Mouse (Mus musculus): ENCODE measurements around the gene Lrp1. TPM values are rescaled to one million over a fixed set of nuclear protein-coding genes. Genes with fewer than 3 reads are reported as not detected.
"Not testable (repeated sequence)": the region's sequence is repeated elsewhere in the genome, so short reads cannot be mapped to it uniquely, and the experiment has no call there.

The Lrp1 gene
- polyA plus RNA-seq, 1 experiment from 2014 or later, result 55.5 TPM

DNA sequence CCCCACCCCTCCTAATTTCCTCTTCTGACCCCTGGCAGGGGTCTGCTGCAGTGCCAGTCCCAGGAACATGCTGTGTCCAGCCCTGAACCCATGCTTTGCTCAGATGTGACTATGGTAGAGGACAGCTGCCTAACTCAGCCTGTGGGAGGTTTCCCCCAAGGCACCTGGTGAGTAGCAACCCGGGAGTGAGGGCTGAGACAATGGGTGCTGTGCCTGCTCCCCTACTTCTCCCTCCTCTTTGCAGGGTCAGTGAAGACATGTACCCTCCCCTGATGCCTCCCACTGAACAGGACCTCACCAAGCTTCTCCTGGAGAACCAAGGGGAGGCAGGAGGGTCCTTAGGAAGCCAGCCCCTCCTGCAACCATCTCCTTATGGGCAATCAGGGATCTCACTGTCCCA, 38.6 kb upstream of the Lrp1 start:
- Histone ChIP-seq H3K4me3 (ENCODE audit: low read depth, low read length) (no peak overlapping the region), H3K27ac (replicated peaks; ENCODE audit: low read depth, low read length) (no peak overlapping the region), H3K27me3 (ENCODE audit: control insufficient read depth, insufficient read depth, low read length) (peaks cover 2% of the 10 kb centered on the region; the same call in 1 of the 2 replicates), H3K4me1 (ENCODE audit: control insufficient read depth, insufficient read depth, low read length) (peaks cover 23% of the 10 kb centered on the region), H3K4me2 (ENCODE audit: low read depth, low read length) (no peak overlapping the region), H3K9me3 (replicated peaks; ENCODE audit: control insufficient read depth, low read length) (no peaks in the 10 kb centered on the region), H3K36me3 (replicated peaks; ENCODE audit: control insufficient read depth, insufficient read depth, low read depth, low read length) (peaks cover 2% of the 10 kb centered on the region), H3K9ac (replicated peaks; ENCODE audit: low read length) (no peak overlapping the region)
- no peak for DNase-seq (ENCODE audit: low spot score)
- WGBS, result 58% methylated on average over 1 of the region's 1 CpGs
- no peak for ATAC-seq (replicated peaks; ENCODE audit: insufficient number of reproducible peaks, low FRiP score, low TSS enrichment, low read depth)

DNA sequence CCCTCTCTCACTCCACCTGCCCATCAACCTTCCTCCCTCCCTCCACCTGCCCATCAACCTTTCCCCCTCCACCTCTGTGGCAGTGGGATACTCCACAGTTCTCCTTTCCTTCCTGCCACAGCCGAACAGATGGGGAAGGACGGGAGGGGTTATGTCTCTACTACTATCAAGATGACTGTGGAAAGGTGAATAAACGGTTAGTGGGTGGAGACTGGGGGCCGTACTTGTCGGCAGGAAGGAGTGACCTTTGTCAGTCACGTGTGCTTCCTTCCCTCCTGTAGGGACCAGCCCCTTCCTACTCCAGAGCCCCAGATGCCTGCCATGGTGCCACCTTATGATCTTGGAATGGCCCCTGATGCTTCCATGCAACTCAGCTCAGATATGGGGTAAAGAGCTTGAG, 37.1 kb upstream of the Lrp1 start:
- ATAC-seq (replicated peaks; ENCODE audit: insufficient number of reproducible peaks, low FRiP score, low TSS enrichment, low read depth) (no peak), DNase-seq (ENCODE audit: low spot score) (no peak)
- no peak overlapping the region for H3K27ac ChIP-seq (replicated peaks; ENCODE audit: low read depth, low read length)
- 21% methylated on average over 6 of the region's 6 CpGs for WGBS
- H3K9me3 ChIP-seq (replicated peaks; ENCODE audit: control insufficient read depth, low read length), result no peaks in the 10 kb centered on the region
- H3K9ac ChIP-seq (replicated peaks; ENCODE audit: low read length), result peak overlapping the region; percentile 25; the same call in 1 of the 2 replicates
- no peaks in the 10 kb centered on the region for H3K27me3 ChIP-seq (ENCODE audit: control insufficient read depth, insufficient read depth, low read length)
- H3K36me3 ChIP-seq (replicated peaks; ENCODE audit: control insufficient read depth, insufficient read depth, low read depth, low read length), result no peaks in the 10 kb centered on the region; the same call in 1 of the 2 replicates
- H3K4me1 ChIP-seq (ENCODE audit: control insufficient read depth, insufficient read depth, low read length), result peaks cover 12% of the 10 kb centered on the region
- no peak overlapping the region for H3K4me3 ChIP-seq (ENCODE audit: low read depth, low read length)
- H3K4me2 ChIP-seq (ENCODE audit: low read depth, low read length), result no peak overlapping the region

DNA sequence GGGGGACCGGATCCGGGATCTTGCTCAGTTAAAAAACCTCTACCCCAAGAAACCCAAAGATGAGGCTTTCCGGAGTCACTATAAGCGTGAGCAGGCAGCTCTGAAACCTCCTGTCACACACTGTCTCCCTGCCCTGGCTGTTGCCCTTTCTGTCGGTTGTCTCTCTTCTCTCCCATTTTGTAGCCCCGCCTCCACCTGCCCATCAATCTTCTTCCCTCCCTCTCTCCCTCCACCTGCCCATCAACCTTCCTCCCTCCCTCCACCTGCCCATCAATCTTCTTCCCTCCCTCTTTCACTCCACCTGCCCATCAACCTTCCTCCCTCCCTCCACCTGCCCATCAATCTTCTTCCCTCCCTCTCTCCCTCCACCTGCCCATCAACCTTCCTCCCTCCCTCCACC, 36.7 kb upstream of the Lrp1 start:
- not testable (repeated sequence) for H3K27me3 ChIP-seq (ENCODE audit: control insufficient read depth, insufficient read depth, low read length); H3K4me1 ChIP-seq (ENCODE audit: control insufficient read depth, insufficient read depth, low read length); H3K36me3 ChIP-seq (replicated peaks; ENCODE audit: control insufficient read depth, insufficient read depth, low read depth, low read length); ATAC-seq (replicated peaks; ENCODE audit: insufficient number of reproducible peaks, low FRiP score, low TSS enrichment, low read depth); H3K4me3 ChIP-seq (ENCODE audit: low read depth, low read length); H3K27ac ChIP-seq (replicated peaks; ENCODE audit: low read depth, low read length); H3K9ac ChIP-seq (replicated peaks; ENCODE audit: low read length); H3K4me2 ChIP-seq (ENCODE audit: low read depth, low read length); H3K9me3 ChIP-seq (replicated peaks; ENCODE audit: control insufficient read depth, low read length); DNase-seq (ENCODE audit: low spot score)
- whole genome bisulfite sequencing, result 52% methylated on average over 6 of the region's 6 CpGs

DNA sequence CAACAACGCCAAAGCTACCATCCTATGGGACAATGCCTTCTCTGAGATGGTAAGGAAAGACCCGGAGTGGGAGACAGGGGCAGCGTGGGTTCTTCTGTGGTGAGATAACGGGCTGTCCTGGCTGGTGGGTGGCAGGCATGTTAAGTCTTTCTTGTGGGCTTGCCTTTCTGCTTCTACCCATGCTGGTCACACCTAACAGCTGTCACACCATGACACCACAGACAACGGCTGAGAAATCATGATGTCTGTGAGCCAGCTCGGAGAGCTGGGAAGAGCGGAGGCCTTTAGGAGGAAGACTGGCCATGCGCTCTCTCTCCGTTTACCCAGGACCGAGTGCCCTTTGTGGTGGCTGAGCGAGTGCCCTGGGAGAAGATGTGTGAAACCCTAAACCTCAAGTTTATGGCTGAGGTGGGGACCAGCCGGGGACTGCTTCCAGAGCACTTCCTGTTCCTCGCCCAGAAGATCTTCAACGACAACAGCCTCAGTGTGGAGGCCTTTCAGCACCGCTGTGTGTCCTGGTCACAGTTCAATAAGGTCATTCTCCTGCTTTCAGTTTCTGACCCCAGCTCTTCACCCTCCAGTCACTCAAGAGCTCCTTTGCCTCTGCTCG, 34.1 kb upstream of the Lrp1 start:
- no peak overlapping the region for H3K9ac ChIP-seq (replicated peaks; ENCODE audit: low read length)
- H3K4me2 ChIP-seq (ENCODE audit: low read depth, low read length), result no peak overlapping the region
- no peaks in the 10 kb centered on the region for H3K4me1 ChIP-seq (ENCODE audit: control insufficient read depth, insufficient read depth, low read length)
- H3K27ac ChIP-seq (replicated peaks; ENCODE audit: low read depth, low read length), result no peak overlapping the region
- no peak overlapping the region for H3K4me3 ChIP-seq (ENCODE audit: low read depth, low read length)
- no peaks in the 10 kb centered on the region for H3K27me3 ChIP-seq (ENCODE audit: control insufficient read depth, insufficient read depth, low read length)
- no peak for ATAC-seq (replicated peaks; ENCODE audit: insufficient number of reproducible peaks, low FRiP score, low TSS enrichment, low read depth)
- H3K36me3 ChIP-seq (replicated peaks; ENCODE audit: control insufficient read depth, insufficient read depth, low read depth, low read length), result no peaks in the 10 kb centered on the region; the same call in 1 of the 2 replicates
- H3K9me3 ChIP-seq (replicated peaks; ENCODE audit: control insufficient read depth, low read length), result no peaks in the 10 kb centered on the region
- 59% methylated on average over 16 of the region's 16 CpGs for WGBS
- DNase-seq (ENCODE audit: low spot score), result no peak

DNA sequence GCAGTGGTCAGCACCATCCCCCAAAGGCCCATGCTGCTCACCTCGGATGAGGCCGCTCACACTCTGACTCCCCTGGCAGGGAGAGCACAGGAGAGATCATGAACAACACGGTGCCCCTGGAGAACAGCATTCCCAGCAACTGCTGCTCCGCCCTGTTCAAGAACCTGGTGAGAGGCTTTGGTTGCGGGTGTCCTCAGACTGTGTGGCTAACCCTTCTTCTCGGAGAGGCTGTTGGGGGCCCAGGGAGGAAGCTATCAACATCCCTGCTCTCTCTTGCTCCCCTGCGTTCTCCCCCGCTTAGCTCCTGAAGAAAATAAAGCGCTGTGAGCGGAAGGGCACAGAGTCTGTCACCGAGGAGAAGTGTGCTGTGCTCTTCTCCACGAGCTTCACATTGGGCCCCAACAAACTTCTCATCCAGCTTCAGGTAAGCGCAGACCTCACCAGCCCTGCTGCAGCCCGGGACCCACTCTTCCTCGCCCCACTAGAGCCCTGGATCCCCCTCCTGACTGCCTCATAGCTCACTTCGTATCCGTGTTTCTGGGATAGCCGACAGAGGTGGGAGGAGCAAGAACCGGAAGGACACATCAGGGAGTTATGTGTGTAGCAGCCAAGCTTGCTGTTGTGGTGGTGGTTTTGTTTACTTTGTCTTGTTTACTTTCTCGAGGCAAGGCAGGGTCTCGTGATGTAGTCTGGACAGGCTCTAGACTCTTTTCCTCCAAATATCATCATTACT, 32.1 kb upstream of the Lrp1 start:
- H3K27ac ChIP-seq (replicated peaks; ENCODE audit: low read depth, low read length), result no peak overlapping the region
- H3K9me3 ChIP-seq (replicated peaks; ENCODE audit: control insufficient read depth, low read length), result no peaks in the 10 kb centered on the region
- no peak overlapping the region for H3K4me3 ChIP-seq (ENCODE audit: low read depth, low read length)
- WGBS, result 48% methylated on average over 21 of the region's 21 CpGs
- no peak for DNase-seq (ENCODE audit: low spot score)
- ATAC-seq (replicated peaks; ENCODE audit: insufficient number of reproducible peaks, low FRiP score, low TSS enrichment, low read depth), result no peak
- peak overlapping the region; percentile 1; the same call in 1 of the 2 replicates for H3K4me2 ChIP-seq (ENCODE audit: low read depth, low read length)
- H3K36me3 ChIP-seq (replicated peaks; ENCODE audit: control insufficient read depth, insufficient read depth, low read depth, low read length), result no peaks in the 10 kb centered on the region; the same call in 1 of the 2 replicates
- H3K4me1 ChIP-seq (ENCODE audit: control insufficient read depth, insufficient read depth, low read length), result no peaks in the 10 kb centered on the region
- no peaks in the 10 kb centered on the region for H3K27me3 ChIP-seq (ENCODE audit: control insufficient read depth, insufficient read depth, low read length)
- H3K9ac ChIP-seq (replicated peaks; ENCODE audit: low read length), result no peak overlapping the region

DNA sequence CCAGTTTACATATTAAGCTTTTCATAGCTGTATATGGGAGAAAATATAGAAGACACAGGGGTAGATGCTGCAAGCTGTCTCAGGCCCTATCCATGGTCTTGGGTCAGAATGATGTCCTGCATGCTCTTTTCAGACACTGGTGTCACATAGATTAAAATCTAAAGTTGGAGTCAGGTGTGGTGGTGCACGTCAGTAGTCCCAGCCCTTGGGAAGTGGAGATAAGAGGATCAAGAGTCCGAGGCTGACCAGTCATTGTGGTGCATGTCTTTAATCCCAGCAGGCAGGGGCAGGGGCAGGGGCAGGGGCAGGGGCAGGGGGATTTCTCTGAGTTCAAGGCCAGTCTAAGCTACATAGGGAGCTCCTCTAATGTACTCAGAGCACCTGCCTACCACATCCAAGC, 24.8 kb upstream of the Lrp1 start:
- H3K4me3 ChIP-seq (ENCODE audit: low read depth, low read length), result no peak overlapping the region
- H3K9ac ChIP-seq (replicated peaks; ENCODE audit: low read length), result no peak overlapping the region
- no peaks in the 10 kb centered on the region for H3K36me3 ChIP-seq (replicated peaks; ENCODE audit: control insufficient read depth, insufficient read depth, low read depth, low read length)
- no peaks in the 10 kb centered on the region for H3K27me3 ChIP-seq (ENCODE audit: control insufficient read depth, insufficient read depth, low read length)
- 65% methylated on average over 2 of the region's 2 CpGs for WGBS
- H3K4me2 ChIP-seq (ENCODE audit: low read depth, low read length), result no peak overlapping the region
- H3K4me1 ChIP-seq (ENCODE audit: control insufficient read depth, insufficient read depth, low read length), result peaks cover 11% of the 10 kb centered on the region
- DNase-seq (ENCODE audit: low spot score) (no peak), ATAC-seq (replicated peaks; ENCODE audit: insufficient number of reproducible peaks, low FRiP score, low TSS enrichment, low read depth) (no peak)
- no peak overlapping the region for H3K27ac ChIP-seq (replicated peaks; ENCODE audit: low read depth, low read length)
- no peaks in the 10 kb centered on the region for H3K9me3 ChIP-seq (replicated peaks; ENCODE audit: control insufficient read depth, low read length)

DNA sequence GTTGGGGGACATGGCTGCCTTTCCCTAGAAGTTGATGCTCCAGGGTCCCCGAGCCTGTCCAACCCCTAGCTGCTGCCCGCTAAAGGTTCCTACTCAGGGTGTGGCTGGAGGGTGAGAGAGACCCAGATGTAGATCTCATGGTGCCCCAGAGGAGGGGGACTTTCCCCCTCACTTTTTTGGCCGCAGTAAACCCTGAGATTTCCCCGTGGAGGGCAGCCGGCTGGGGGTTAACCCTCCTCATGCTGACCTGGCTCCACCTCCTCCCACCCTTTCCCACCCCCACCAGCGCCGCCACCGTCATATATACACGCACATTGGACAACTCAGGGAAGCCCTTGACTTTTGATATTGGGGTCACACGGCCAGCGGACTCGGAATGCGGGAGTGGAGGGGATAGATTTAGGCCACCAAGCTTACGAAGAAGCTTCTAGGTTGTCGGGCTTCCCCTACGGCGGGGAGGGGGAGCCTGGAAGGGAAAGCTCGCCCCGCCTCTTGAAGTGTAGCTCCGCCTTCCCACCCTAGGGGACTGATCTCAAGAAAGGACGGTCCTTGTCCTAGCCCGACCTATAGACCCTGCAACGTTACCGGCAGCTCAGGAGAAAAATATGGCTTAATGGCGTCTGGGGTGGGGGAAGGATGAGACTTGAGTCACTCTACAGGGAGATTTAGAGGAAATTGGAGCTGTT, 22.7 kb upstream of the Lrp1 start:
- H3K4me1 ChIP-seq (ENCODE audit: control insufficient read depth, insufficient read depth, low read length), result peaks cover 11% of the 10 kb centered on the region
- WGBS, result under 1% methylated on average over 25 of the region's 25 CpGs
- ATAC-seq (replicated peaks; ENCODE audit: insufficient number of reproducible peaks, low FRiP score, low TSS enrichment, low read depth) (peak; percentile 35; the same call in 1 of the 2 replicates), DNase-seq (ENCODE audit: low spot score) (peak; percentile 70)
- H3K9me3 ChIP-seq (replicated peaks; ENCODE audit: control insufficient read depth, low read length), result no peaks in the 10 kb centered on the region
- peak overlapping the region; percentile 26 for H3K4me3 ChIP-seq (ENCODE audit: low read depth, low read length)
- H3K27me3 ChIP-seq (ENCODE audit: control insufficient read depth, insufficient read depth, low read length), result no peaks in the 10 kb centered on the region
- H3K27ac ChIP-seq (replicated peaks; ENCODE audit: low read depth, low read length), result no peak overlapping the region; the same call in 1 of the 2 replicates
- H3K9ac ChIP-seq (replicated peaks; ENCODE audit: low read length), result peak overlapping the region; percentile 38
- H3K36me3 ChIP-seq (replicated peaks; ENCODE audit: control insufficient read depth, insufficient read depth, low read depth, low read length), result no peaks in the 10 kb centered on the region
- H3K4me2 ChIP-seq (ENCODE audit: low read depth, low read length), result peak overlapping the region; percentile 60
